Comparison of ENCODE assay signal across 15 mouse cellular contexts in genomic region chr1:161145611-161146010, GRCm38 (mm10). TPM values are rescaled to one million over a fixed set of nuclear protein-coding genes. Genes with fewer than 3 reads are reported as not detected.
"Had no signal": no experiment of that assay in that cellular context is flagged by ENCODE, and none has a peak within 500 bp of the region (broad histone marks: within the 10 kb centered on the region; RNA-seq: fewer than 3 reads in every experiment).

No protein-coding gene starts in this region.

RNA-seq across cellular contexts. Expression of gene Ankrd45, which starts 3.1 kb away (rescaled TPM):
- total RNA-seq: hematopoietic stem cell, adult 5-6 weeks had no signal

RNA-seq across cellular contexts. Expression of gene Tex50, which starts 13.5 kb away (rescaled TPM):
- total RNA-seq: heart, postnatal 10 days; heart, postnatal 14 days; heart, postnatal 25 days; heart, postnatal 36 days; heart, postnatal 4 days; hematopoietic stem cell, adult 5-6 weeks; hindbrain, postnatal 0 days; layer of hippocampus, adult 18-20 months; layer of hippocampus, adult 2 months; layer of hippocampus, postnatal 10 days; layer of hippocampus, postnatal 14 days; layer of hippocampus, postnatal 25 days; layer of hippocampus, postnatal 36 days; left cerebral cortex, adult 18-20 months; left cerebral cortex, adult 2 months had no signal
